Mouse (Mus musculus): Measurements from ENCODE around the gene Scn4a.

DNA sequence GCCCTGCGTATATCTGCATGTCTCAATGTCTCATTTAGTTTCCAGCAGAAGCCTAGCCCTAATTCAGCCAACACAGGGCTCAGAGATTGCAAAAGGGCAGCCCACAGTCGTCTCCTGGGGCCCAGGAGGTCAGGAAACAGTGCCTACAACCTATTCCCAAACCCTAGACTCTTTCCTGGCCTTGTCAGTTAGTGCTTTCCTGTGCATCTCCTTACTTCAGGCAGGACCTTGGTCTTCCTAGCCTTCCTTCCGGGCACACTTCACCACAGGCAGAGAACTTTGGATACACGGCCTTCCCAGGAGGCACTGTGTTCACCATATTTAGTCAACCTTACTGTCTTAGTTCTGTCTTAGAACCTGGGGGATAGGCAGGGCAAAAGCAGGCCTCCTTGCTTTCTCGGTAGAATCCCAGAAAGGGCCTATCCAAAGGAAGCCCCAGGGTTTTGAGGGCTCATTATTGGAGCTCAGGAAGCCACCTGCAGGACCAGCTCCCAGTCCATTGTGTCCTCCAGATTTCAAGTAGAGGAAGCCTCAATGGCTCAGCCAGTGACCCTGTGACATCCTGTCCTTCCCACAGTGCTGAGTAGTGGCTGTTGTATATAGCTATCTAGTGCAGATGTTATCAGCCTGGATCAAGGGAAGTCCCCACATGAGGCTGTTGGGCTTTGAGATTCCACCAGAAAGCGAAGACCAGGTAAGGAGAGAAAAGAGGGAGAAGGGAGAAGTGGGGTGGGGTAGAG, 30.1 kb upstream of the Scn4a start:
- TF ChIP-seq POLR2A (IDR thresholded peaks at IDR 0.05; ENCODE audit: control insufficient read depth, extremely low read depth, insufficient read depth, low read length, poor library complexity), result no peak
- no peak for TF ChIP-seq CTCF (IDR thresholded peaks at IDR 0.05; ENCODE audit: borderline replicate concordance, control insufficient read depth, extremely low read depth, insufficient read depth, low read length, poor library complexity)
